Mouse (Mus musculus) olfactory bulb, adult 2 months (tissue): Measurements from ENCODE around the gene Gm10772. TPM values are rescaled to one million over a fixed set of nuclear protein-coding genes. Genes with fewer than 3 reads are reported as not detected.
"Not testable (repeated sequence)": the region's sequence is repeated elsewhere in the genome, so short reads cannot be mapped to it uniquely, and the experiment has no call there.

Experiments
- H3K27ac ChIP-seq: fragments of 200-500 bp; 2 replicates; pipeline ENCODE4 v1.5.1; 2012; ENCODE audit warnings: low read depth, low read length; ENCODE audit not compliant: insufficient read depth
- H3K4me1 ChIP-seq: fragments of 200-500 bp; 2 replicates; pipeline ENCODE4 v1.6.1; 2012; ENCODE audit warnings: low read length; ENCODE audit not compliant: control insufficient read depth, insufficient read depth
- H3K4me3 ChIP-seq: fragments of 200-500 bp; 2 replicates; pipeline ENCODE4 v1.5.1; 2012; ENCODE audit warnings: mild to moderate bottlenecking, low read depth, low read length, moderate library complexity; ENCODE audit not compliant: insufficient read depth
- CTCF ChIP-seq: fragments of 200-500 bp; IDR thresholded peaks from 2 replicates; pipeline ENCODE4 v1.5.1; 2012; ENCODE audit warnings: low read depth, mild to moderate bottlenecking, low read length, moderate library complexity; ENCODE audit not compliant: insufficient read depth
- POLR2A ChIP-seq: fragments of 200-500 bp; IDR thresholded peaks from 2 replicates; pipeline ENCODE4 v1.6.1; 2012; ENCODE audit warnings: mild to moderate bottlenecking, low read depth, low read length, moderate library complexity; ENCODE audit not compliant: insufficient read depth
- WGBS: fragments of 180-500 bp; shearing (Covaris S2); methylation state at CpG from one replicate; pipeline ENCODE4 v1.1.7; 2018; 5-methylcytosine and 5-hydroxymethylcytosine counted together
- polyA plus RNA-seq: library from polyadenylated mRNA; stranded (reverse); fragments of >200 nt; gene quantifications from 2 replicates; pipeline ENCODE4 v1.2.4, GENCODE M21; 2012; ENCODE audit warnings: low replicate concordance; ENCODE audit not compliant: missing spikeins, insufficient read depth, insufficient read length

The Gm10772 gene
- not detected in 2 replicates for polyA plus RNA-seq

DNA sequence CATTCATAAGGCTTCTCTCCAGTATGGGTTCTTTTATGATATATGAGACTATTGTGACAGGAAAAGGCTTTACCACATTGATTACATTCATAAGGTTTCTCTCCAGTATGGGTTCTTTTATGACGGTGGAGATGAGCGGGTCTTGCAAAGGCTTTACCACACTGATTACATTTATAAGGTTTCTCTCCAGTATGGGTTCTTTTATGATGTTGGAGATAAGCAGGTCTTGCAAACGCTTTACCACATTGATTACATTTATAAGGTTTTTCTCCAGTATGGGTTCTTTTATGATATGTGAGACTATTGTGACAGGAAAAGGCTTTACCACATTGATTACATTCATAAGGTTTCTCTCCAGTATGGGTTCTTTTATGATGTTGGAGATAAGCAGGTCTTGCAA lies at the start of gene Gm10772:
TSS of gene Gm10772 (minus strand) at position 101 of the 400 bp plus-strand sequence.
- not testable (repeated sequence) for H3K4me3 ChIP-seq, H3K4me1 ChIP-seq, H3K27ac ChIP-seq
- 70% methylated on average over 2 of the region's 3 CpGs for WGBS

DNA sequence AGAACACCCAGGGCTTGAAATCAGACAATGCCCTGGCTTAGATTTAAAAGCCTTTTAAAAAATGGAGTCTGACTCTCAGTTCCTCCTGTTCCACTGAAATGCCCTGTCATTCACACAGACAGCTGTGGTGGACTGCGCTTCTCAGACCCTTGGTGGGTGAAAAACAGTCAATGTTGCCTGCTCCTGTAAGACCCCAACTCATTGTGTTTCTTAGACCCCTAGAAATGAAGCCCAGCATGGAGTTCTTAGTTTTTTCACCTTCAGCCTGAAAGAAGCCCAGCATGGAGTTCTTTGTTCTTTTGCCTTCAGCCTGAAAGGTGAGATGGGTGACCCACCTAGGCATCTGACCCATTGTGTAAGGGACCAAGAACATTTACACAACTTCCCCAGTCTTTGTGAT lies 36.5 kb upstream of the Gm10772 start:
- H3K4me1 ChIP-seq, H3K4me3 ChIP-seq, H3K27ac ChIP-seq: not testable (repeated sequence)
- no CpG with 5 or more reads among the region's 1 CpGs for WGBS

- WGBS = 83% methylated on average over 4 of the region's 7 CpGs
- H3K27ac ChIP-seq, H3K4me3 ChIP-seq, H3K4me1 ChIP-seq: not testable (repeated sequence)
These were observed 35.8 kb upstream of the Gm10772 start for GRCm38 (mm10) chr13:66263141-66263540.

DNA sequence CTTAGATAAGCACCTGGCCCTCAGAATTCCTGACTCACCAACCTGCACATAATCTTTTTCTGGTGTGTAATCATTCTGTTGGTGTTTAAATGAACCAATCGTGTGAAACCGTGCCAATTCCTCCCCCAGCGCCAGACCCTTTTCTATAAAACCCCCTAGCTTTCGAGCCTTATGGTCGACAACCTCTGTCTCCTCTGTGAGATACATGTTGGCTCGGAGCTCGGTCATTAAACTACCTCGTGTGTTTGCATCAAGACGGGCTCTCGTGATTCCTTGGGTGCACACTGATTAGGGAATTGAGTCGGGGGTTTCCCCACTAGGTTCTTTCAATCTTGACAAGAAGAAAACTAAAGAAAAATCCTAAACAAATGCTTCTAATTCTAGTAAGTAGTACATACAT lies 13.0 kb downstream of the Gm10772 start:
- no peak for TF ChIP-seq POLR2A
- no peak for TF ChIP-seq CTCF
- no peak overlapping the region for H3K4me3 ChIP-seq
- H3K4me1 ChIP-seq = no peaks in the 10 kb centered on the region
- H3K27ac ChIP-seq = no peak overlapping the region
- WGBS = no CpG with 5 or more reads among the region's 11 CpGs

- H3K27ac ChIP-seq, H3K4me1 ChIP-seq, H3K4me3 ChIP-seq: not testable (repeated sequence)
- no CpG with 5 or more reads among the region's 1 CpGs for WGBS
These were observed 13.6 kb downstream of the Gm10772 start for GRCm38 (mm10) chr13:66213811-66214210.

GRCm38 (mm10) chr13:66179172-66179571 lies 48.2 kb downstream of the Gm10772 start:
- 91% methylated on average over 7 of the region's 12 CpGs for WGBS
- not testable (repeated sequence) for H3K4me3 ChIP-seq, H3K27ac ChIP-seq, H3K4me1 ChIP-seq

Other genes with a start within 250 kb of the Gm10772 start
- not detected in 2 replicates for gene Gm10324, start 108.0 kb downstream of the Gm10772 start, polyA plus RNA-seq
- gene 2410141K09Rik, start 213.5 kb upstream of the Gm10772 start, polyA plus RNA-seq = not detected in 2 replicates